Mouse (Mus musculus) intestine, embryonic 16.5 days (tissue): ENCODE data around the gene Olfr1367. TPM values are rescaled to one million over a fixed set of nuclear protein-coding genes. Genes with fewer than 3 reads are reported as not detected.

Experiments
- ATAC-seq: fragments of 200-750 bp; cut with Nextera tagmentation; 2 replicates; pipeline ENCODE4 v1.8.0; 2017; ENCODE audit warnings: moderate TSS enrichment, moderate library complexity
- H3K27ac ChIP-seq: fragments of 300-500 bp; sonication (generic); 2 replicates; pipeline ENCODE4 v1.5.1; 2014; ENCODE audit warnings: mild to moderate bottlenecking, low read length
- H3K27me3 ChIP-seq: fragments of 300-500 bp; sonication (generic); replicated peaks from 2 replicates; pipeline ENCODE4 v1.6.1; 2014; ENCODE audit warnings: low read length, control low read depth, mixed read lengths; ENCODE audit not compliant: control insufficient read depth, insufficient read depth
- H3K36me3 ChIP-seq: fragments of 300-500 bp; sonication (generic); 2 replicates; pipeline ENCODE4 v1.6.1; 2014; ENCODE audit warnings: low read length, control low read depth; ENCODE audit not compliant: control insufficient read depth, insufficient read depth
- H3K4me1 ChIP-seq: fragments of 300-500 bp; sonication (generic); 2 replicates; pipeline ENCODE4 v1.6.1; 2014; ENCODE audit warnings: low read length, control low read depth, mixed read lengths; ENCODE audit not compliant: control insufficient read depth, insufficient read depth
- H3K4me2 ChIP-seq: fragments of 300-500 bp; sonication (generic); 2 replicates; pipeline ENCODE4 v1.6.1; 2014; ENCODE audit warnings: low read depth, low read length, control low read depth
- H3K4me3 ChIP-seq: fragments of 300-500 bp; sonication (generic); 2 replicates; pipeline ENCODE4 v1.5.1; 2014; ENCODE audit warnings: mild to moderate bottlenecking, low read length
- H3K9ac ChIP-seq: fragments of 300-500 bp; sonication (generic); 2 replicates; pipeline ENCODE4 v1.6.1; 2014; ENCODE audit warnings: low read depth, low read length
- H3K9me3 ChIP-seq: fragments of 300-500 bp; sonication (generic); 2 replicates; pipeline ENCODE4 v1.6.1; 2016; ENCODE audit warnings: low read length, control low read depth; ENCODE audit not compliant: control insufficient read depth
- WGBS: fragments of 180-500 bp; shearing (Covaris S2); extraction: QIAGEN DNeasy Blood & Tissue Kit; methylation state at CpG from one replicate; pipeline ENCODE4 v1.1.7; 2014; 5-methylcytosine and 5-hydroxymethylcytosine counted together
- polyA plus RNA-seq: library from polyadenylated mRNA; unstranded; fragments of >200 nt; fragmentation: Nextera tagmentation; extraction: Ambion mirVana; gene quantifications from 2 replicates; pipeline ENCODE4 v1.2.1, GENCODE M21; 2015

Gene Olfr1367
- polyA plus RNA-seq, result not detected in 2 replicates

DNA sequence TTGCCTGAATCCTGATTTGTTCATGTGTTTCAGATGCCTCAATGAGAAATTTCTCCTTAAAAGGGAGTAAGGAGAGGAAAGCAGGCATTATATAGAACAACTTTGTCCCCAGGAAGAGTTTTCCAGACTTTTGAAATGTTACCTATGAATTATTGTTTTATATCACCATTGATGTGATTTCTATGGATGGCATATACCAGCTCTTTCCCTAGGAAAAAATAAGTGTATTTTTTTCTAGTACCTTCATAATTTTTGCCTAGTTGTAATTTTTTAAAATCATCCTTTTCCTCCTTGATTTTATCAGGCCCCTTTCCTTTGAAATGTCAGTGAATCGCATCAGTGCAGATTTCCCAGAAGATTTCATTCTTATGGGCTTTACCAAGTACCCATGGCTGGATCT is at the start of gene Olfr1367:
TSS of gene Olfr1367 (plus strand) at position 301 of the 400 bp plus-strand sequence.
- Histone ChIP-seq H3K4me2 (no peak within 1 kb of the TSS), H3K27me3 (no peaks in the 10 kb centered on the region), H3K4me1 (no peaks in the 10 kb centered on the region), H3K9ac (no peak within 1 kb of the TSS), H3K9me3 (no peaks in the 10 kb centered on the region), H3K4me3 (no peak within 1 kb of the TSS), H3K36me3 (no peaks in the 10 kb centered on the region), H3K27ac (no peak within 1 kb of the TSS)
- WGBS, result 78% methylated on average over 1 of the region's 1 CpGs
- no peak for ATAC-seq

DNA sequence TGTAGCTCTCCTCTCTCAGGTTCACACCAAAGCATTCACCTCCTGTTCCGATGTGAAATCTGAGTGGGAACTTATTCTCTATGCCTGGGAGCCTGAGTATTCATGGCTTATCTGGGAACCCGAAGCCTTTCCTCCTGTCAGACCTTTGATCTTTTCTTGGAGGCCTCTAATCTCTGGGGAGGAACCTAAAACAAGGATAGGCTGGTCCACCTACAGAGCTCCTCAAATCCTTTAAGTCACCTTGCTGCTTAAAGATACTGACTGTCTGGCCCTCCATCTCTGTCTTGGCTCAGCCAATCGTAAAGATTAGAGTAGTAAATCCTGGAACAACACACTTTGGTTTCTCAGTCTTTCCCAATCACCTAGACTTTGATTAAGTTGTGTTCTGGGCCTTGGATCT is 48.2 kb upstream of the Olfr1367 start:
- Histone ChIP-seq H3K36me3 (no peaks in the 10 kb centered on the region), H3K9me3 (no peaks in the 10 kb centered on the region), H3K27ac (no peak overlapping the region), H3K9ac (no peak overlapping the region), H3K4me2 (no peak overlapping the region), H3K27me3 (no peaks in the 10 kb centered on the region), H3K4me3 (no peak overlapping the region), H3K4me1 (0 out of 2 replicates have a peak, but pooled peaks cover 2% of the 10 kb centered on the region)
- ATAC-seq, result peak; percentile 55; the same call in 1 of the 2 replicates
- 34% methylated on average over 3 of the region's 3 CpGs for WGBS

DNA sequence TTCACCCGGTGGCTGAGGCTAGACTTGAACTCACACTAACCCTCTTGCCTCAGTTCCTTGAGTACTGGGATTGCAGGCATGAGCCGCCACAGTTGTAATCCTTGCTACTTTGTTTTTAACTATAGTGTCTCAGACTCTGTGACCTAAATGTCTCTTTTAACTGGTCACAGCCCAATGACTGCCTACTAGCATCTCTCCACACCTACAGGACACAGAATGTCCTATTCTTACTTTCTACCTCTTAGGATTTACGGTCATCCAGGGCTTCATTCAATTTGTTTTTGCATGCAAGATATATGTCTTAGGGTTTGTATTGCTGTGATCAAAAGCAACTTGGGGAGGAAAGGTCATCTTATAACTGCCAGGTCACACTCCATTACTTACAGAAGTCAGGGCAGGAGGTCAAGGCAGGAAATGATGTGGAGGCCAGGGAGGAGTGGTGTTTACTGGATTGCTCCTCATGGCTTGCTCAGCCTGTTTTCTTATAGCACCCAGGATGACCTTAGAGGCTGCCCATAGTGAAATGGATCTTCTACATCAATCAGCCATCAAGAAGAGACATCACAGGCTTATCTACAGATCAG is 42.1 kb upstream of the Olfr1367 start:
- H3K27ac ChIP-seq, result no peak overlapping the region
- WGBS, result 56% methylated on average over 3 of the region's 3 CpGs
- H3K9ac ChIP-seq, result no peak overlapping the region
- H3K36me3 ChIP-seq, result no peaks in the 10 kb centered on the region
- H3K4me2 ChIP-seq, result no peak overlapping the region
- no peaks in the 10 kb centered on the region for H3K9me3 ChIP-seq
- ATAC-seq, result no peak
- H3K4me3 ChIP-seq, result no peak overlapping the region
- H3K4me1 ChIP-seq, result no peaks in the 10 kb centered on the region
- no peaks in the 10 kb centered on the region for H3K27me3 ChIP-seq

DNA sequence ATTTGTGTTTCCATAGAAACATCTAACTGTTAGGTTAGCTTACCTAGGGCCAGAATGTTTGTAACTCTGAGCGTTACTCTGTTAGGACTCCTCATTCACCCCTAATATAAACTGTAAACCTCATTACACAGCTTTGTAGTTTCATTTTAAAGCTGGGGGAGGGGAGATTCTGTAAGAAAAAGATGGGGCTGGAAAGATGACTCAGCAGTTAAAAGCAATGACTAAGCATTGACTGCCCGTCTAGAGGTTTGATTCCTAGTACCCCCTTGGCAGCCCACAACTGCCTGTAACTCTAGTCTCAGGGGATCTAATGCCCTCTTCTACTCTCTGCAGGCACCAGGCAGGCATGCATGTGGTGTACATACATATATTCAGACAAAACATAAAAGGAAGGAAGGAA is 36.9 kb upstream of the Olfr1367 start:
- ATAC-seq, result no peak
- Histone ChIP-seq H3K36me3 (no peaks in the 10 kb centered on the region), H3K27ac (no peak overlapping the region), H3K9me3 (no peaks in the 10 kb centered on the region), H3K27me3 (no peaks in the 10 kb centered on the region), H3K4me3 (no peak overlapping the region), H3K9ac (no peak overlapping the region), H3K4me2 (no peak overlapping the region), H3K4me1 (no peaks in the 10 kb centered on the region)
- WGBS, result 63% methylated on average over 2 of the region's 2 CpGs

DNA sequence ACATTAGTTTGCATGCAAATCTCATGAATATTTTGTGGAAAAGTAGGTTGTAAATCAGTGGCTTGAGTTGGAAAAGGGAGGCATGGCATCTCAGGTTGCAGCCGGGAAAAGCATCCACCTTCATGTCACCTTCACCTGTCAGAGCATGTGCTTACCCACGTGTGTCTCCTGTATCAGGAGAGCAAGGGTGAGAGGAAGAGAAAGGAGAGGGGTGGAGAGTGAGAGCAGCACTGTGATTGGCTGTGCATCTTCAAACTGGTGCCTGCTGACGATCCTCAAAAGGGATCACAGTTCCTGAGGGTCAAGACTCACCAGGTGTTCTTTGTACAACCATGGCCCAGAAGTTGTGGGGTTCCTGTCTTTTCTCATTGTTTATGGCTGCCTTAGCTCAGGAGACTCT is 34.8 kb upstream of the Olfr1367 start, which contains the start of gene Gpx6:
TSS of gene Gpx6 (plus strand) at position 200 of the 400 bp plus-strand sequence.
- no peaks in the 10 kb centered on the region for H3K9me3 ChIP-seq
- WGBS, result 29% methylated on average over 3 of the region's 3 CpGs
- no peak within 1 kb of the TSS for H3K9ac ChIP-seq
- no peaks in the 10 kb centered on the region for H3K4me1 ChIP-seq
- no peak within 1 kb of the TSS for H3K27ac ChIP-seq
- no peak within 1 kb of the TSS for H3K4me3 ChIP-seq
- no peaks in the 10 kb centered on the region for H3K27me3 ChIP-seq
- ATAC-seq, result no peak
- H3K4me2 ChIP-seq, result no peak within 1 kb of the TSS
- no peaks in the 10 kb centered on the region for H3K36me3 ChIP-seq

DNA sequence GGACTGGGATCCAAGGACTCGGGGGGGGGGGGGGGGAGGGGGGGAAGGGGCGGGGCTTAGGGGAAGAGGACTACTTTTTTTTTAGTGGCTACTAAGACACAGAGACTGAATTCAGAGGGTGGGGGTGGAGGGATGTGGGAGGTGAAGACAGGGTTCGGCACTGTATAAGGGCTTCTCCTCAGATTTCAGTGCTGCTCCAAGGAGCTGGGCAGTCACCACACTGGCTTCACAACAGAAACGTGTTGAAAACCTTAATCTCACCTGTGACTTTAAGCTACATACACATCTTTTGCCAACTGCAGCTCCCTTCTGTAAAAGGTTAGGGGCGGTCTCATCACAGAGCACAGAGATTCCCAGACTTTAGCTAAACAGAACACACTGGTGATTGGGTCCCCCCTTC is 33.9 kb upstream of the Olfr1367 start:
- ATAC-seq, result no peak
- Histone ChIP-seq H3K27ac (no peak overlapping the region), H3K4me2 (no peak overlapping the region), H3K4me1 (no peaks in the 10 kb centered on the region), H3K9ac (no peak overlapping the region), H3K4me3 (no peak overlapping the region), H3K27me3 (no peaks in the 10 kb centered on the region), H3K9me3 (no peaks in the 10 kb centered on the region), H3K36me3 (no peaks in the 10 kb centered on the region)
- WGBS, result 61% methylated on average over 3 of the region's 5 CpGs

DNA sequence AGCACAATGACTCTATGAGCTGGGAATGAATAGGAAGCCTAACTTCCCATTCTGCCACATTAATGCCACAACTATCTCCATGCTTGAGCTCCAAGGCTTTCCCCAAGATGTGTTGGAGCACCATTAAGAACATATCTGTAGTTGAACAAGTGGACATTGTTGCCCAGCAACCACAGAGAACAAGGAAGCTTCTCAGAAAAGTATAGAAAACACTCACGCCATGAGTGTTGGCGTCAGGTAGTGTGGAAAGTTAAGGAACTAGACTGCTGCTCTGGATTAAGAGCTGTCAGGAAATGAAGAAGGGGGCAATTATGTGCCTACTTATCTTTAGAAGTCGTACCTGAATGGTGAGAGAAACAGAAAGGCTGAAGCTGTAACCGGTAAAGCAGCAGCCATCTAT is 32.8 kb upstream of the Olfr1367 start:
- Histone ChIP-seq H3K27me3 (no peaks in the 10 kb centered on the region), H3K9me3 (no peaks in the 10 kb centered on the region), H3K4me1 (no peaks in the 10 kb centered on the region), H3K4me3 (no peak overlapping the region), H3K27ac (no peak overlapping the region), H3K4me2 (no peak overlapping the region), H3K36me3 (no peaks in the 10 kb centered on the region), H3K9ac (no peak overlapping the region)
- WGBS, result 74% methylated on average over 4 of the region's 4 CpGs
- ATAC-seq, result no peak

DNA sequence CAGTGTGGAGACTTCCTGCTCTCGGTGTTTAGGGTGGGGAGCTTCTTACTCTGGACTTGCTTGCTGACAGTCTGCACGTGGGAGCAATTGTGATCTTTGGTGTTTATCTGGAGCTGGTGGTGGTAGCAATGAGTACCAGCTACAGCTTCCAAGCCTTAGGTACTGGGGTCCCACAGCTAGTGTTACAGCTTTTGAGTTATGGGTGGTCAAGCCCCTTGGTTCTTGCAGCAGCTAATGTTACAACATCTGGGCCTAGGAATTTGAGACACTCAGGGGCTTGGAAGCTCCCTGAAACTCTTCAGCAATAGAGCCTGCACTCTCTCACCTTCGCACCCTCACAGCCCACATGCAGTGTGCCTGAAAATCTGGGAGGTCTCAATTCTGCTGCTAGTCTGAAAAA is 26.4 kb upstream of the Olfr1367 start:
- no peak overlapping the region for H3K27ac ChIP-seq

DNA sequence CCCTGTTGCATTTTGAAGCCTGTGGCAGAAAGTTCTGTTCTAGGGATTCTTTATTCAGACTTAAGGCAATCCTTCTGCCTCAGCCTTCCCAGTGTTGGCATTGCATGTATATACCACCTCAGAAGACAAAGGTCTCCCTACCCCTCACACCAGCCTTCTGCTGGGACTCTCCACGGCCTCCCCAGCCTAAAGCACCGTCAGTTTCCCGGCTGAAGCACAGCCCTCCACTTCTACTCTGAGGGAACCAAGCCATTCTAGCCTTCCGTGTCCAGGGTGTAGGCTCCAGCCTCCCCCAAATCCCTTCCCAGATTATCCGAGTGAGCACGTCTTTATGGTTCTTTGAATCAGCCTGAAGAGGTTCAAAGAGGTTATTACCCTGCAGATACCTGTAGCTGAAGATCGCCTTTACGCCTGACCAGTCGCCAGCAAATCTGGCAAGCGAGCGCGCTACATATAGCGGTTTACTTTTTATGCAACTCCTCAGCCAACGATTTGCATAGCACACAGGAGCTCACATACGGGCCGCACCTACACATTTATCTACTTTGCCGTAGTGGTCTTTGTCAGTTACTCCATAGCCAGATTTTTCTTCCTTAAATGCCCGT is 24.7 kb upstream of the Olfr1367 start:
- Histone ChIP-seq H3K9me3 (no peaks in the 10 kb centered on the region), H3K27ac (no peak overlapping the region), H3K4me3 (peak overlapping the region; percentile 34), H3K36me3 (no peaks in the 10 kb centered on the region), H3K9ac (peak overlapping the region; percentile 9; the same call in 1 of the 2 replicates), H3K4me2 (peak overlapping the region; percentile 40), H3K4me1 (no peaks in the 10 kb centered on the region), H3K27me3 (no peaks in the 10 kb centered on the region)
- WGBS, result 4% methylated on average over 18 of the region's 18 CpGs
- ATAC-seq, result no peak

More for the DNA sequence above, 26.4 kb upstream of the Olfr1367 start:
- H3K4me3 ChIP-seq, result no peak overlapping the region
- no peaks in the 10 kb centered on the region for H3K9me3 ChIP-seq
- no peaks in the 10 kb centered on the region for H3K4me1 ChIP-seq
- H3K4me2 ChIP-seq, result no peak overlapping the region
- no peaks in the 10 kb centered on the region for H3K27me3 ChIP-seq
- 68% methylated on average over 3 of the region's 3 CpGs for WGBS
- H3K9ac ChIP-seq, result no peak overlapping the region
- no peak for ATAC-seq
- H3K36me3 ChIP-seq, result no peaks in the 10 kb centered on the region
